Mouse (Mus musculus) C2C12 (cell line): ENCODE data around the gene Ctse. TPM values are rescaled to one million over a fixed set of nuclear protein-coding genes. Genes with fewer than 3 reads are reported as not detected.

Experiments
- H3K27me3 ChIP-seq: one replicate; pipeline ENCODE4 v1.6.1; 2011; ENCODE audit not compliant: control insufficient read depth, insufficient read depth, insufficient read length
- H3K36me3 ChIP-seq: one replicate; pipeline ENCODE4 v1.6.1; 2011; ENCODE audit not compliant: control insufficient read depth, insufficient read depth
- H3K4me3 ChIP-seq: one replicate; pipeline ENCODE4 v1.5.1; 2011; ENCODE audit warnings: mild to moderate bottlenecking, control low read depth; ENCODE audit not compliant: poor library complexity, insufficient read depth, severe bottlenecking
- H3K79me2 ChIP-seq: one replicate; pipeline ENCODE4 v1.6.1; 2011; ENCODE audit not compliant: control insufficient read depth, insufficient read depth
- H3K79me3 ChIP-seq: one replicate; pipeline ENCODE4 v1.6.1; 2011; ENCODE audit warnings: low read depth, control low read depth
- H3ac ChIP-seq: one replicate; pipeline ENCODE3; 2011; ENCODE audit warnings: low read depth; ENCODE audit not compliant: control insufficient read depth, insufficient read length
- CEBPB ChIP-seq: IDR thresholded peaks from one replicate; pipeline ENCODE4 v1.6.1; 2011; ENCODE audit warnings: low read depth, mild to moderate bottlenecking, control low read depth, moderate library complexity
- CTCF ChIP-seq: IDR thresholded peaks from one replicate; pipeline ENCODE4 v1.5.1; 2011; ENCODE audit not compliant: control insufficient read depth, insufficient read depth, insufficient read length
- FOSL1 ChIP-seq: IDR thresholded peaks from one replicate; pipeline ENCODE4 v1.8.0; 2011; ENCODE audit warnings: mild to moderate bottlenecking, low read length; ENCODE audit not compliant: poor library complexity, insufficient read depth, severe bottlenecking
- MAX ChIP-seq: IDR thresholded peaks from one replicate; pipeline ENCODE4 v1.6.1; 2011; ENCODE audit warnings: mild to moderate bottlenecking, control low read depth
- MYOD1 ChIP-seq: IDR thresholded peaks from one replicate; pipeline ENCODE4 v1.6.1; 2011; ENCODE audit warnings: low read depth; ENCODE audit not compliant: control insufficient read depth, insufficient read length
- MYOG ChIP-seq: IDR thresholded peaks from one replicate; pipeline ENCODE4 v1.6.1; 2011; ENCODE audit not compliant: control insufficient read depth, insufficient read length; ENCODE audit errors: extremely low read depth
- USF1 ChIP-seq: IDR thresholded peaks from one replicate; pipeline ENCODE4 v1.6.1; 2011; ENCODE audit warnings: low read depth, mild to moderate bottlenecking, control low read depth, moderate library complexity
- polyA plus RNA-seq: library from polyadenylated mRNA; unstranded; fragments of >200 nt; fragmentation: generic; extraction: Trizol; gene quantifications from one replicate; pipeline ENCODE4 v1.2.1, GENCODE M21; 2012; ENCODE audit warnings: missing spikeins

Gene Ctse
- polyA plus RNA-seq, 1 experiment, result not detected

- TF ChIP-seq CTCF (no peak), FOSL1 (no peak)
- Histone ChIP-seq H3K79me2 (no peaks in the 10 kb centered on the region), H3K4me3 (no peak overlapping the region), H3K79me3 (no peaks in the 10 kb centered on the region), H3K36me3 (no peaks in the 10 kb centered on the region), H3ac (no peak overlapping the region), H3K27me3 (no peaks in the 10 kb centered on the region)
These were observed 26.0 kb downstream of the Ctse start for GRCm38 (mm10) chr1:131664136-131664535.

- Histone ChIP-seq H3ac (no peak overlapping the region), H3K79me2 (no peaks in the 10 kb centered on the region), H3K4me3 (no peak overlapping the region), H3K36me3 (no peaks in the 10 kb centered on the region), H3K79me3 (no peaks in the 10 kb centered on the region), H3K27me3 (no peaks in the 10 kb centered on the region)
- TF ChIP-seq FOSL1 (no peak), MYOG (no peak), CEBPB (no peak), MYOD1 (no peak), USF1 (no peak), MAX (no peak), CTCF (no peak)
These were observed 27.8 kb downstream of the Ctse start for GRCm38 (mm10) chr1:131665886-131666285.

DNA sequence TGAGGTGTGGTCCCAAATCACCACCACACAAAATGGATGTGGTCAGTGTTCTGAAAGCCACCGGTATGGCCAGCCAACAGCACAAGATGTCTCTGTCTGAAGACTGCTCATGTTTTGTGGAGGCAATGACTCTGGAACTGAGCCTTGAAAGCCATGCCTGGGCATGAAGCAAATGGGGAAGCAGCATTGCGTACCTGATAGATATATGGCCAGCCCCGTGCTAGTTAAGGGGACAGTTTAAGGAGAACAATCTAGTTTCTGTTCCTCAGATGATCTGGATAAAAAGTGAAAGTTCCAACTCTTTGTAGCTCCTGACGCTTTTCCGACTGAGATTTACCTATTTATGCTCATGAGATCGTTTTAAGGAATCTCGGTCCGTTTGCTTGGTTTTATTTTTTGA, 33.0 kb downstream of the Ctse start:
- no peaks in the 10 kb centered on the region for H3K79me2 ChIP-seq
- no peaks in the 10 kb centered on the region for H3K79me3 ChIP-seq
- H3ac ChIP-seq, result no peak overlapping the region
- no peaks in the 10 kb centered on the region for H3K36me3 ChIP-seq
- TF ChIP-seq MYOG (no peak), CEBPB (no peak), FOSL1 (no peak), MAX (no peak), USF1 (no peak), MYOD1 (no peak), CTCF (no peak)
- H3K27me3 ChIP-seq, result no peaks in the 10 kb centered on the region
- H3K4me3 ChIP-seq, result no peak overlapping the region

DNA sequence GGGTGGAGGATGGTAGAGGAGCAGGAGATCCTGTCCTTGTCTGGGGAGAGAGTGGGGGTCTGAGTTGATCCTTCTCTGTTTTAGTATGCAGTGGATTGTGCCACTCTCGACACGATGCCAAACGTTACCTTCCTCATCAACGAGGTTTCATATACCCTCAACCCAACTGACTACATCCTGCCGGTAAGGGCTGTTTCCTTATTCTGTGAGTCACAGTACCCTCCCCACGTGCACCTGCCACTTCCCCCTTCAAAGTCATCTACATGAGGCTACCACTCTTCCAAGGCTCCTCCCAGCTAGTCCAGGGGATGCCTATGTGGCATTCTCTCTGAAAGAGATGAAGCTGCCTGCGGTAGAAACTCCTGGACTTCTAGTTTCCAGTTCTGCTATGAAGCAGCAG, 34.3 kb downstream of the Ctse start:
- no peaks in the 10 kb centered on the region for H3K79me3 ChIP-seq
- no peaks in the 10 kb centered on the region for H3K27me3 ChIP-seq
- no peak overlapping the region for H3K4me3 ChIP-seq
- no peaks in the 10 kb centered on the region for H3K36me3 ChIP-seq
- H3ac ChIP-seq, result no peak overlapping the region
- no peak for TF ChIP-seq CEBPB
- no peak for TF ChIP-seq CTCF
- TF ChIP-seq MYOG, result no peak
- no peak for TF ChIP-seq MAX
- TF ChIP-seq FOSL1, result no peak
- TF ChIP-seq MYOD1, result no peak
- TF ChIP-seq USF1, result no peak
- no peaks in the 10 kb centered on the region for H3K79me2 ChIP-seq

GRCm38 (mm10) chr1:131679644-131680043, 41.5 kb downstream of the Ctse start:
- no peaks in the 10 kb centered on the region for H3K79me3 ChIP-seq
- no peaks in the 10 kb centered on the region for H3K27me3 ChIP-seq
- H3K36me3 ChIP-seq, result no peaks in the 10 kb centered on the region
- no peaks in the 10 kb centered on the region for H3K79me2 ChIP-seq
- no peak for TF ChIP-seq MYOD1
- TF ChIP-seq USF1, result no peak
- no peak for TF ChIP-seq CEBPB
- no peak for TF ChIP-seq MYOG
- no peak for TF ChIP-seq FOSL1
- no peak for TF ChIP-seq CTCF
- TF ChIP-seq MAX, result no peak
- no peak overlapping the region for H3K4me3 ChIP-seq
- H3ac ChIP-seq, result no peak overlapping the region

DNA sequence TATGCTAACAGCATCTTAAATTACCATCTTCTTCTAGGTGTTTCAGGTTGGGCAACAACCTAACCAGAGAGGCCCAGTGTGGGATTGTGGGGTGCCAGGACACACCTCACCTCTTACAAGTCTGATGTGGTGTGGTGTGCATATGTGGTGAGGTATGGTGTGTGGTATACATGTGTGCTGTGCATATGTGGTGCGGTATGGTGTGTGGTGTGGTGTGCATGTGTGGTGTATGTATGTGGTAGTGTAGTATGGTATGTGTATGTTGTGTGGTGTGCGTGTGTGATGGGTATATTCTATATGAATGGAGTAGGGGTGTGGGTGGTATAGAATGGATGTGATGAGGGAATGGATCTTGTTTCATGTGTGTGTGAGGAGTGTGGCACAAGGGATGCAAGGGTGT, 49.6 kb downstream of the Ctse start:
- Histone ChIP-seq H3K4me3 (no peak overlapping the region), H3K79me3 (peaks cover 3% of the 10 kb centered on the region), H3K79me2 (peaks cover 12% of the 10 kb centered on the region), H3K36me3 (no peaks in the 10 kb centered on the region), H3K27me3 (no peaks in the 10 kb centered on the region), H3ac (no peak overlapping the region)
- TF ChIP-seq CTCF (no peak), USF1 (no peak), FOSL1 (no peak), CEBPB (no peak), MAX (no peak), MYOG (no peak), MYOD1 (no peak)

DNA sequence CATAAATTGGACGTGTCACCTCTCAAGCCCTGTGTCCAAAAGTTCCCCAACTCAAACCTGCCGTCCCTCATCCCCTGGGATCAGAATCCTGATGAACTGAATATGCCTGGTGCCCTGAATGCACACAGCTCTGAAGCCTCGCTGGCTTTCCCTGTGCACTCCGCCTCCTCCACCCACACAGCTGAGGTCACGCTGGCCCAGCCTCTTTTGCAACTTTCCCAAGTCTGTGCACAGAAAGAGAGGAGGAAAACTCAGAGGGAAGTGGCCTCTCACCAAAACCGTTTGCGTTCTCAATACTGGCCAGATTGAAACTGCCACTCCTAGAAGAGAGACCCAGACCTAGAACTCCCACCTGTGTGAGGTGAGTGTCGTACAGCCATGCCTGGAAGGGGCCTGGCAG, 50.4 kb downstream of the Ctse start, which contains the start of gene Rab7b:
Gene Rab7b, plus strand, starts transcription at position 221 of the 400 bp plus-strand sequence.
- Histone ChIP-seq H3K4me3 (peak within 1 kb of the TSS; percentile 8), H3K79me2 (peaks cover 12% of the 10 kb centered on the region), H3ac (peak within 1 kb of the TSS; percentile 16), H3K79me3 (peaks cover 3% of the 10 kb centered on the region), H3K27me3 (no peaks in the 10 kb centered on the region), H3K36me3 (no peaks in the 10 kb centered on the region)
- no peak for TF ChIP-seq MYOG
- TF ChIP-seq CEBPB, result peak; percentile 39
